Mouse (Mus musculus) kidney, postnatal 4 days (tissue): Measurements from ENCODE around the gene Hnrnpab.
"Not testable (repeated sequence)": the region's sequence is repeated elsewhere in the genome, so short reads cannot be mapped to it uniquely, and the experiment has no call there.

Source experiments
- DNase-seq, 2 experiments: peaks; one replicate each; pipeline ENCODE4 v3.0.0; 2021; ENCODE audit warnings: mixed read lengths in 2 of 2

The Hnrnpab gene

DNA sequence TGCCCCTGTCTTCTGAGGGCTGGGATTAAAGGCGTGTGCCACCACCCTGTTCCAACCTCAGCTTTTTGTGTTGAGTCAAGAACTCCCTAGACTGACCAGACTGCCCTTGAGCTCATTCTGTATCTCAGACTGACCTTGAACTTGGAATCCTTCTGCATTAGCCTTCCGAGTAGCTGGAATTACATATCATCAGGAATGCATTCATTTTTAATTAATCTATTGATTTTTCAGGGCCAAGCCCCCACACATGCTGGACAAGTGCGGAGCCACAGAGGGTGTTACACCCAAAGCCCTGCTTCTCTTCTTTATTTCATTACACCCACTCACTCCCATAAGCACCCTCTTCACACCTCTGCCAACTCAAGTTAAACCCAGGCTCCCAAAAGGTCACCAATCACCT lies 27.1 kb upstream of the Hnrnpab start:
- DNase-seq, result no peak

DNA sequence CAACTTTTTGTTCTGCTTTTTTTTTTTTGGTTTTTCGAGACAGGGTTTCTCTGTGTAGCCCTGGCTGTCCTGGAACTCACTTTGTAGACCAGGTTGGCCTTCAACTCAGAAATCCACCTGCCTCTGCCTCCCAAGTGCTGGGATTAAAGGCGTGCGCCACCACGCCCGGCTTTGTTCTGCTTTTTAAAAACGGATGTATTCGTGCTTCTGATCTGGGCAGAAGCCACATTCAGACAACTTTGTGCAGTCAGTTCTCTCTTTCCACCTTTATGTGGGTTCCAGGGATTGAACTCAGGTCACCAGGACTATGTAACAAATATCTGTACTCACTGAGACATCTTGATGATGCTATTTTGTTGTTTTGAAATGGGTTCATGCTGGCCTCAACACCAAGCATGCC lies 26.6 kb upstream of the Hnrnpab start:
- not testable (repeated sequence) for DNase-seq

DNA sequence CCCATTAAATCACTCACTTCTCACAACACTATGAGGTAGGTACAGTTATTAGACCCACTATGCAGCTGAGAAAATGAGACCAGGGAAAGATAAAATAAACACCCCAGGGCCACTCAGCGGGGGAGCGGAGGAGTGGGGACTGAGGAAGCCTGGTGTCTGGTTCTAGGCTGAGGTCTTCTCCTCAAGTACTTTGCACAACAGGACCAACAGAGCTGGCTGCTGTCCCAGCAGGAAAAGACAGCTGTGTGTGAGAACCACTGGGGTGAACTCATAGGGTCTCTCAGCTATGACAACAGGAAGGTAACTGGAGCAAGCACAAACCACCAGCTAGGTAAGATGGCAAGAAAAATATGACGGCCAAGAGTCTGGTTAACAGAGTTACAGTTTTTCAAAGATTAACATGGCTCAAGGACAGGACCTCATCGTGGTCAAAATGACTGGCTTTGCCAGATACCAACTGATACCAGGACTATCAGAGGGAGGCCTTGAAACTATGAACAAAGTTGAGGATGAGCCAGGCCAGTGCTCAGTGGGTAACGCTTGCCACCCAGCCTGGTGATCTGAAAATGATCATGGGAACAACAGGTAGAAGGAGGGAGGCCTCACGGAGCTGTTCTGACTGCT lies 25.6 kb upstream of the Hnrnpab start:
- peak; percentile 21 to 45 for DNase-seq

DNA sequence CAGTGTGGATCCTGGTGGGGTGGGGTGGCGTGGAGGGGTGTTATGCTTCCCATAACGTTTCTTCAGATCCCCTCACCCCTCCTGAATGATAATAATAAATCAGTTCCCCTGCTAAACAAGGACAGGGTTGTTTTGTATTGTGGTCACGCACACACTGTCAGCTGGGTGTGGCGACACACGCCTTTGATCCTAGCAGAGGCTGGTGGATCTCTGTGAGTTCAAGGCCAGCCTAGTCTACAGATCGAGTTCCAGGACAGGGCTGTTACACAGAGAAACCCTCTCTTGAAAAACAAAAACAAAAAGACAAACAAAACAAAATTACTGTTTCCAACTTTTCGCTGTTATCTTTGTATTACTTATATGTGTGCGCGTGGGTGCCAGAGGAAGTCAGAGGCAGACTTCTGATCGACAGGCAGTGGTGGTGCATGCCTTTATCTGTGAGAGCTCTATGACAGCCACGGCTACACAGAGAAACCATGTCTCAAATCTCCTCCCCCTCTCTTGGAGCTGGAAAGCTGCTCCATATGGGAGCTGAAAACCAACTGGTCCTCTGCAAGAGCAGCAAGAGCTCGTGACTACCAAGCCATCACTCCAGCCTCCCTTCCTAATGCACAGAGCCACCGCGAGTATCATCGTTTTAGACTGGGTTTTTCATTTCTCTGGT lies 23.1 kb upstream of the Hnrnpab start:
- no peak for DNase-seq

DNA sequence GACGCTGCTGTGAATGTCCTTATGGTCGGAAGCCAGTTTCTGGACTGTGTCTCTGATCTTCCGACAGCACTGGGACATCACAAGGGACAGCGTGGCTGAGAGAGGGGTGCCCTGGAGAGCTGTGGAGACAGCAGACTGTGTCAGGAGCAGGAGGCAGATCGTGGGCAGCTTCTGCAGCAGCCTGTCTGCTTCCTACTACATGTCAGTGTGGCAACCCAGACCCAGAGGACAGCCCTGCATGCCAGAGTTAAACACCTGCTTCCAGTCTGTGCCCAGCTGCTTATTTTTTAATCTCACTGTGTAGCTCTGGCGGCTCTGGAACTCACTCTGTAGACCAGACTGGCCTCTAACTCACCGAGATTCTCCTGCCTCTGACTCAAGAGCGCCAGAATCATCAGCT lies 21.3 kb upstream of the Hnrnpab start:
- no peak for DNase-seq

DNA sequence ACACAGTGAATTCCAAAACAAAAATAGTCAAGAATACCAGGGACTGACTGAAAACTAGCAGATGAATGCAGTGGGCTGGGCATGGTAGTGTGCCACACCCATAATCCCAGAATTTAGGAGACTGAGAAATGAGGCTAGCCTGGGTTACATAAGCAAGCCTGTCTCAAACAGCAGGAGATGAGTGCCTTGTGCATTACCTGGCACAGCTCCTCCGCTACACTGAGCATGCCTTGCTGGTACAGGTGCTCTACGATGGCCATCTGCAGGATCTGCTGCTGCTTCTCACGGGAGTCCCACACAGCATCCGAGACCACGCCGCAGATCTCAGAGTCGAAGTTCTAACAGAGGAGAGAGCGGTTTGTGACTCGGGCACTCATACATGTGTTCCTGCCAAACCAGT lies 20.8 kb upstream of the Hnrnpab start:
- DNase-seq, result no peak

DNA sequence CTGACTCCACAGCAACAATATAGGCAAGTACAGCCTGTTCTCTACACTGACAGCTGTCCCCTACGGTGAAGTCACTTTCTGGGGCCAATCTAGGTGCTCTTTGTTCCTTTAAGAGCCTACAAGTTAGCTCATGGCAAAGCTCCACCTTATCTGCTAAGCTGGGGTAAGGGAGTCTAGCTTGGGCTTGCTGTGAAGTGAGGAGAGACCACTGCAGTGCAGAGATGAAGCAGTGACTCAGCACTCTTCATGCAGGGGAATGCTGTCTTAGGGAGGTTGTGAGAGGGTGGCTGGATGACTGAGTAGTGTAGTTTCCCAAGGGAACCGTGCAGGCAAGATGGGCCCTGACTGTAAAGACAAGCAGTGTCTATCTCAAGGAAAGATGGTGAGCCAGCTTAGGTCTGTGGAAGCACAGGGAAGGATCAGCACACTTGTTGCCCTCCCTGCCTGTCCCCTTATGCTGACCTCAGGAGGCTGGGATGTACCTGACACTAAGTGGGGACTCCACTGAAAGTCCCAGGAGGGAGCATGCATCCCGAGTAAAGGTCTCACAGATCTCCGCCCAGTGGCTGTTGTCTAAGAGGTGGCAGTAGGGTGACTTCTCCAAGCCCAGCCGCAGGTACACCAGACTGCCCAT lies 18.7 kb upstream of the Hnrnpab start:
- no peak for DNase-seq

DNA sequence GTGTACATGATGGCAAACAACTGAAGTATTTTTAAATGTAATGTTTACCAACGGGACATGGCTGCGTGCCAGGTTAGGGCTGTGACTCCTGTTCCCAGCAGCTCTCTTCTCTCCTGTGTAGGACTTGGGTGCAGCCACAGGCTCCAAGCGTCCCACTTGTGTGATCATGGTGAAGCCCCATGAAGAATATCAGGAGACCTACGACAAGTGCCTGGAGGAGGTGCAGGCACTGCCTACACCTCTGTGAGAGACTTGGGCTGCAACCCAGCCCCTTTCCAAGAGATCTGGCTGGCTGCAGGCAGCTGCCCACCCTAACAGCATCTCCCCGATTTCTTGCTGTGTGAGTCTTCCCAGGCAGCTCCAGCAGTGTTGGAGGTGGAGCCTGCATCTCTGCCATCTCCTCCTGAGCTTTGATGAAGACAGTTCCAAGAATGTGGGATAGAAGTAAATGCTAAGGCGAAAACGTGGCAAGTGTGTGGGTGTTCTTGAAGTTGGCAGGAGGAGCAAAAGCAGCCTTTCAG lies 16.4 kb upstream of the Hnrnpab start:
- no peak for DNase-seq

DNA sequence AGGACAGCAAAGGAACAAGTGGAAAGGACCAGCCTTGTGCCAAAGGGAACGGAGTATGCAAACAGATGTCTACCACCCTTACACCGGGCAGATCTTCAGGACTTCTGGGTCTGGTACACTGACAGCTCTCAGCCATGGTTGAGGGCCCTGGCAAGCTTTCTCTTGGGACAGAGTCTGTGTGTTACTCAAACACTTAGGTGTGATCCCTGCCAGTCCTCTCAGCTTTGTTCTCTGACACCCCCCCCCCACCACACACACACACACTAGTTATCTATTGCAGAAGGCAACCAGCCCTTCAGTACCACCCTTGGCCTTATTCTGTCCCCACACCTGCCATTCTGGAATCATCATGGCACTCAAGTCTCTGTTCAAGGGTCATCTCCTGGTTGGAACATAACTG lies 15.1 kb upstream of the Hnrnpab start:
- no peak for DNase-seq

DNA sequence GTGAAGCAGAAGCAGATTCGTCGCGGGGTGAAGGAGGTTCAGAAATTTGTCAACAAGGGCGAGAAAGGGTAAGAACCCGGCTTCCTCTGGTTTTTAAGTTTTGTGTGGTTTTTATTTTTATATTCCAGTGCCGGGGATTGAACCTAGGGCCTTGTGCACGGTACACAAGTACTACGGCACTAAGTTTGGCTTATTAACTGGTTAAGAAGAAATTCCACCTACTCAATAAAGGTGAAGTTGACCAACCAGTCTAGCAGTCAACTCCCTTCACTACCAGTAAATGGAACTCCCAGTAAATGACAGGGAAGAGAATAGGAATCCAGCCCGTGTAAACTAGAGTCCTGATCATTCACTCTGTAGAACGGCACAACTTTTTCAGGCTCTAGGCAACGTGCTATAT lies 13.4 kb upstream of the Hnrnpab start:
- no peak for DNase-seq

DNA sequence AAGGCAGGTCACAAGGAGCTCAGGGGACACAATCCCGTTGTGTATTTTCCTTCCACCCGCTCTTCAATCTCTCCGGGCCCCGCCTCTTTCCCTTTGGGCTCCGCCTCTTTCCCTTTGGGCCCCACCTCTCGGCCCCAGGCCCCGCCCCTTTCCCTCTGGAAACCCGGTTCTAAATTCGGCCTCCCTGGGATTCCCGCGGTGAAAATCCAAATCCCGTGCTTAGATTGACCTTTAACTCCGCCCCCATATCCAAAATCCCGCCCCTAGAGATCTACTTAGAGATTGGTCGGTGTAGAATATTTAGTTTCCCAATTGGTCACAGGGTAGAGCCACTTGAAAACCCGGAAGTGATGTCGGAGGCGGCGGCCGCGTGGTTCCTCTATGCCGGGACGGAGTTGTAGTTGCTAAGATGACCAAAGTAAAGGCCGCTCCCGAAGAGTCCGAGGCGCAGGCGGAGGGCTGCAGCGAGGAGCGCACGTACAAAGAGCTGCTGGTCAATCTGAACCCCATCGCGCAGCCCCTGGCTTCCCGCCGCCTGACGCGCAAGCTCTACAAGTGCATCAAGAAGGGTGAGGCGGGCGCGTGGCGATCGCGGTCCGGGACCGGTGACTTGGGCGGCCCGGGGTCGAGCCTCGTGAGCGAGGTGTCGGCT lies 12.9 kb upstream of the Hnrnpab start, which contains the start of gene Nhp2:
TSS of gene Nhp2 (plus strand) at position 327 of the 652 bp plus-strand sequence.
- DNase-seq, result peak; percentile 97 to 98

DNA sequence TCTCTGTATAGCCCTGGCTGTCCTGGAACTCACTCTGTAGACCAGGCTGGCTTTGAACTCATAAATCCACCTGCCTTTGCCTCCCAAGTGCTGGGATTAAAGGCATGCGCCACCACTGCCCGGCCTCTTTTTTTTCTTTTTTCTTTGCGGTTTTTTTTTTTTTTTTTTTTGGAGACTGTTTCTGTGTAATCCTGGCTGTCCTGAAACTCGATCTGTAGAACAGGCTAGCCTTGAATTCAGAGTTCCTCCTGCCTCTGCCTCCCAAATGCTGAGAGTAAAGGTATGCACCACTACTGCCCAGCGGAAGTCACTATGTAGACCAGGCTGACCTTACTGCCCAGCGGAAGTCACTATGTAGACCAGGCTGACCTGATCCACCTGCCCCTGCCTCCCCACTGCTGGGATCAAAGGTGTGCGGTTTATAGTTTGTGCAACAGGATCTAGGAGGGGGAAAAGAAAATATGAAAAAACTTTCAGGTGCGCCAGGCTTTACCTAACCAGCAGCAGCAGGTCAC lies 12.3 kb upstream of the Hnrnpab start:
- no peak for DNase-seq

DNA sequence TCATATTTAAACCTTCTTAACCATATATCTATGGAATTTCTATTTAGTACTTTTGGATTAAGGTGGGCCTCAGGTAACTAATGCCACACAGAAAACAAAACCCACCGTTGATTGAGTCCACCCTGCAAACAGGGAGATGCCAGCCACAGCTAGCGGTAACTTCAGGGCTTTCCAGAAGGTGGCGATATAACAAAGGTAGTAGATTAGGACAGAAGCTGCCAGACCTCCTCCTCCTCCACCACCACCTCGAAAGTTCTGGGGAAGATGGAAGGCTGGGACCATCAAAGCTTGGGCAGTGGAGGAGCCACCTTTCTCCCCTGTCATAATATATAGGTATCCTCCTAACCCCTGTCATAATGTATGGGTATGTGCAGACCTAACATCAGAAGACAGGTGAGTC lies 11.0 kb upstream of the Hnrnpab start:
- peak; percentile 74 to 82 for DNase-seq

DNA sequence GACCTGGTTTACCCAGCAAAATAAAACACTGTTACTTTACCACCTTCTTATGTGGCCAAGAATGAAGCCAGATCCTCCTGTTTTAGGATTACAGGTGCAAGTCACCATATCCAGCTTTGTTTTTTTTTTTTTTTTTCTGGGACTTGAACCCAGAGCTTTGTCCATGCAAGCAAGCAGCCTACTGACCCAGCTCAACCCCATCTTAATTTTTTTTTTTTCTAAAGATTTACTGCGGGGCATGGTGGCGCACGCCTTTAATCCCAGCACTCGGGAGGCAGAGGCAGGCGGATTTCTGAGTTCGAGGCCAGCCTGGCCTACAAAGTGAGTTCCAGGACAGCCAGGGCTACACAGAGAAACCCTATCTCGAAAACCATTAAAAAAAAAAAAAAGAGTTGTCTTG lies 9.5 kb upstream of the Hnrnpab start:
- DNase-seq, result not testable (repeated sequence)

DNA sequence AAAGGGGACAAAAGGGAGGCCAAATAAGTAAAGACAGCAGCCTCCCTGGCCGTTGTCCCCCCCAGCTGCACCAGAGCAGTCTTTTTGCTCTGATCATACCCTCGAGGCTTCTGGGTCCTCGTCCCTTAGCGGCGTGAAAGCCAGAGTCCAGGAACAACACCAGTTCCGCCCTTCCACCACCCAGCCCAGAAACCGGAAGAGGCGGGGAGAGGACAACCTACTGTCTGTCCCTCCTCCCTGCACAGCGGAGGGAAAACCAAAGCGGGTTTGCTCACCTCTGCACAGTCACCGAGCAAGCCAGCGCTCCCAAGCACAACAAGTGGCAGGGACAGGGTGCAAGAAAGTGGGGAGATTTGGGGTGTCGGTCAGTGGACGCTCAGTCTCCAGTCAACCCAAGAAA lies 9.0 kb upstream of the Hnrnpab start:
- peak; percentile 78 to 85 for DNase-seq

DNA sequence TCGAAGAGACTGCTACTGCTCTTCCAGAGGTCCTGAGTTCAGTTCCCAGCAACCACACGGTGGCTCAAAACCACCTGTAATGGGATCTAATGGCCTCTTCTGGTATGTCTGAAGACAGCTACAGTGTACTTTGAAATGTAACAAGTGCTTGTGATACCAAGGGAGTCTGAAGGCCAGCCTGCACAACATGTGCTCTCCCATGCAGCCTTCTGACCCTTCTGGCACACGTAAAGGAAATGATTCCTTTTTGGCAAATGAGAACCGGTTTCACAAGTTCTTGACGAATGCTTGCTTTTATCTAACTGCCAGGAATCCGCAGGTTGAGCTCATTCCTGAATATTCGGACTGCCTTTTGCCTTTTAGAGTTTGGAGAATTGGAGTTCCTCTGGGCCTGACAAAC lies 8.5 kb upstream of the Hnrnpab start:
- DNase-seq, result no peak

DNA sequence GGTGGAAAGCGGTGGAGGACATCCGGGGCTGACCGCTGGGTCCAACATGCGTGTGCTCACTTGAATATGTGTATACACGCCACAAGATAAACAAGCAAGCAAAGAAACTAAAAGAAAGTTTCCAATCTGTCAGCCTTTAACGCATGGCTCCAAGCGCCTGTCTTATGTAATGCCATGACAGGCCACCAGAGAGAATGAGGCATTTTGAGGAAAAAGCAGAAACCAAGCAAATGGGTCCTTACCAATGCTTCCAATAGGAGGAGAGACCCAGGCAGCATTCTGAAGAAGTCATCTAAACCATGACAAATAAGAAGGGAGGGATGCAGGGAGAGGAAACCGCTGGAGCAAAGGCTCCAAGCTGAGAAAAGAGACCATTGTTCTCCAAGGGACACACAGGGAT lies 7.6 kb upstream of the Hnrnpab start:
- no peak for DNase-seq

DNA sequence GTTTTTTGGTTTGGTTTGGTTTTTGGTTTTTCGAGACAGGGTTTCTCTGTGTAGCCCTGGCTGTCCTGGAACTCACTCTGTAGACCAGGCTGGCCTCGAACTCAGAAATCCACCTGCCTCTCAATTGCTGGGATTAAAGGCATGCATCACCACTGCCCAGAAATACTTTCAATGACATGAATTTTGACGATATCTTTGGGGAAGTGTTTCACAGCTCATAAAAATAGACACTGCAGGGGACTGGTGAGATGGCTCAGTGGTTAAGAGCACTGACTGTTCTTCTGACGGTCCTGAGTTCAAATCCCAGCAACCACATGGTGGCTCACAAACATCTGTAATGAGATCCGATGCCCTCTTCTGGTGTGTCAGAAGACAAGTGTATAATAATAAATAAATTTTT lies 3.3 kb upstream of the Hnrnpab start:
- not testable (repeated sequence) for DNase-seq

DNA sequence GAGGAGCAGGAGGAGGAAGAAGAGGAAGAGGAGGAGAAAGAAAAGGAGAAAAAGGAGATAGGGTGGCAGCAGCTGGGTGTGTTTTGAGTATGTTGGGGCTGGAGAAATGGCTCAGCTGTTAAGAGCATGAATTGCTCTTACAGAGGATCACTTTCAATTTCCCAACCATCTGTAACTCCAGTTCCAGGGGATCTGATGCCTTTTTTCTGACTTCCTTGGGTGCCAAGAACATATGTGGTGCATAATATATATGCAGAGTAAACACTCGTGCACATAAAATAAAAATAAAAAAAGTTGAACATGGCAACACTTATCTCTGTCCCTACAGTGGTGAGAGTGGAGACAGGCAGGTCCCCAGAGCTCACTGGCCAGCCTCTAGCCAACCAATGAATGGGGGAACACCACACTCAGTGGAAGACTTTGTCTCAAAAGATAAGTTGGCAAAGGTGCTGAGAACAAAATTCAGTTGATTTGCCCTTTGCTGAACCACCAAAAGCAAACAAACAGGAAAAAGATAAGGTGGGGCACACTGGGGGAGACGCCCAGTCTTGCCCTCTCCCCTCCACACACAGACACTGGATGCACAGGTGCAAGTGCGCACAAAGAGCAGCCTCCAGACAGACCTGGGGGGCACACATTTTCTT lies 2.7 kb upstream of the Hnrnpab start:
- no peak for DNase-seq

DNA sequence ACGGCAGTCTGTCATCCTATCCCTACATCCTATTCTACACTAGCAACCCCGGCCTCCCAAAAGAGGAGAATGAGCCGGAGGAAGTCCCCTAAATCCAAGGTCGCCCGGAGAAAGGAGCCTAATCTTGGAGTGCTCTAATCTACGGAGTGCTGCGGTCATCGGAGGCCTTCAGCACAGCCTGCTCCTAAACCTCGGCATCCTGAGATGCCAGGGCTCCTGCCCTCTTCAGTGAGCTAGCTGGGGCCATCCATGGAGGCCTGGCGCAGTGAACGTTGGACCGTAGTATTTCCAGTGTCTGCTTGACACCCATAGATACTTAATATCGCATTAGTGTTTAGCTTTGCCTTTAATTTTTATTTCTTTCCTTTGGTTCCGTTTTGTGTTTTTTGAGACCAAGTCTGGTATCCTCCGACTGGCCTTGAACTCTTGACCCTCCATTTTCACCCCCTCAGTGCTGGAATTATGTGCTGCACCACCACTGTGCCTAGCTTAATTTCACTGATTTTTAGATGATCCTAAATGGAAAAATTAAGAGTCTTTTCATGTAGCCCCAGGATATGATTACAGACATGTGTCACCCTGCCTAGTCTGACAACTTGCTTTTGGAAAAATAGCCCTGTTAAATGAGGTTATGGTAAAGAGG lies 570 bp upstream of the Hnrnpab start:
- DNase-seq, result no peak

DNA sequence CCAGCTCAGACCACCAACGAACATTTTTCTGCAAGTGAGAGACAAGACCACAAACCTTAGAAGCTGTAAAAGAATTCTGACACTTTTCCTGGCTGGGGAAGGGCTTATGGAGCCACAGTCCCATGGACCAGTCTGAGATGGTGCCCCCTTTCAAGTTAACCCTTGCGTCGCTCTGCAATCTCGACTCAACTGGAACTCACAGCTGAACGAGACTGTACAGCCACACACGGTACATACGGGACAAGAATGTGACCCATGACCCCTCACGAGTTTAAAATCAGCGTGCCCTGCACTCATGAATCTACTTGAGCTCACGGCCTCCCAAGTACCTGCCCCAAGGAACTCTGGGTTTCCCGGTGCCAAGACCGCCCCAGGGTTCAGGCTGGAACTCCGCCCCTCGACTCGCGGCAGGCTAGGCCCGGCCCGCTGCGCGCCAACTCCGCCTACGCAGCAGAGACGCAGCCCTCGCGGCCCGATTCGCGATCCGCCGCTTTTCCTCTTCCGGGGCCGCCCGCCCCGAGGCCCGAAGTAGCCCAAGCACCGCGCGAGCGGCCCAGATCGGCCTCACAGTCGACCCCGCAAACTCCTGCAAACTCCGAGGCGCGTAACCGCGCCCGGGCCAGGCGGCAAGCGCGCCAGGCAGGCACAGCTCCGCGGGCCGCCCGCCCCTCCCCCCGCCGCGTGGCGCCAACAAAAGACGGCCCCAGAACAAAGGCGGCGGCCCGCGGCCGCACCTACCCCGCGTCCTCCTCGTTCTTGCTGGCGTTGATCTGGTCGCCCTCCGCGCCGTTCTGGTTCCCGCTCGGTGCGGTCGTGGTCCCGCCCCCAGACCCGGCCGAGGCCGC lies 823 bp downstream of the Hnrnpab start:
- DNase-seq, result peak; percentile 91 to 95
